Mouse (Mus musculus): ENCODE results near the gene Des. TPM values are rescaled to one million over a fixed set of nuclear protein-coding genes. Genes with fewer than 3 reads are reported as not detected.

Des gene
- polyA plus RNA-seq, 1 experiment: 2,193 TPM

- Histone ChIP-seq H3K4me3 (peak overlapping the region; percentile 84), H3K36me3 (ENCODE audit: control insufficient read depth, insufficient read depth) (peaks cover 8% of the 10 kb centered on the region), H3K27me3 (ENCODE audit: control insufficient read depth, insufficient read depth, insufficient read length) (no peaks in the 10 kb centered on the region), H3ac (ENCODE audit: control insufficient read depth, insufficient read length) (peak overlapping the region; percentile 17), H3K79me2 (ENCODE audit: control insufficient read depth, insufficient read depth) (no peaks in the 10 kb centered on the region), H3K4me2 (ENCODE audit: low read depth) (peak overlapping the region; percentile 77)
- no peak for TF ChIP-seq POLR2A (IDR thresholded peaks at IDR 0.05; ENCODE audit: insufficient read length, low read depth)
- no peak for TF ChIP-seq TCF3 (IDR thresholded peaks at IDR 0.05; ENCODE audit: insufficient read length, low read depth)
- peak in 1 of 3 experiments; percentile 29 for TF ChIP-seq MYOG (IDR thresholded peaks at IDR 0.05; ENCODE audit: control insufficient read depth in 1 of 3, insufficient read depth in 1 of 3, insufficient read length in 2 of 3, low read depth in 2 of 3)
Observed at GRCm38 (mm10) chr1:75316861-75317240, 43.3 kb upstream of the Des start.

- Histone ChIP-seq H3K4me3 (peak within 1 kb of the TSS; percentile 84), H3ac (ENCODE audit: control insufficient read depth, insufficient read length) (peak within 1 kb of the TSS; percentile 17), H3K4me2 (ENCODE audit: low read depth) (peak within 1 kb of the TSS; percentile 87), H3K79me2 (ENCODE audit: control insufficient read depth, insufficient read depth) (no peaks in the 10 kb centered on the region), H3K27me3 (ENCODE audit: control insufficient read depth, insufficient read depth, insufficient read length) (no peaks in the 10 kb centered on the region), H3K36me3 (ENCODE audit: control insufficient read depth, insufficient read depth) (peaks cover 6% of the 10 kb centered on the region)
- TF ChIP-seq TCF3 (IDR thresholded peaks at IDR 0.05; ENCODE audit: insufficient read length, low read depth): no peak
- TF ChIP-seq CEBPB (IDR thresholded peaks at IDR 0.05; ENCODE audit: insufficient read depth, poor library complexity, severe bottlenecking): 0 out of 2 replicates have a peak, but pooled peaks have one; percentile 15
- peak; percentile 79 for TF ChIP-seq POLR2A (IDR thresholded peaks at IDR 0.05; ENCODE audit: insufficient read length, low read depth)
- no peak for TF ChIP-seq TCF12 (IDR thresholded peaks at IDR 0.05; ENCODE audit: insufficient read depth, poor library complexity, severe bottlenecking)
- no peak for TF ChIP-seq MAX (IDR thresholded peaks at IDR 0.05; ENCODE audit: low read depth)
- TF ChIP-seq MYOD1 (IDR thresholded peaks at IDR 0.05; ENCODE audit: control insufficient read depth in 1 of 3, insufficient read length in 2 of 3, low read depth in 2 of 3): no peak
- TF ChIP-seq POLR2AphosphoS2 (IDR thresholded peaks at IDR 0.05; ENCODE audit: insufficient read length, low read depth): peak; percentile 83
- peak; percentile 84 for TF ChIP-seq USF1 (IDR thresholded peaks at IDR 0.05; ENCODE audit: low read depth)
- no peak for TF ChIP-seq MYOG (IDR thresholded peaks at IDR 0.05; ENCODE audit: control insufficient read depth in 1 of 3, insufficient read depth in 1 of 3, insufficient read length in 2 of 3, low read depth in 2 of 3)
- peak; percentile 59 for TF ChIP-seq SRF (IDR thresholded peaks at IDR 0.05; ENCODE audit: control insufficient read depth, insufficient read length, low read depth)
- no peak for TF ChIP-seq REST (IDR thresholded peaks at IDR 0.05; ENCODE audit: insufficient read depth, insufficient read length)
- no peak for TF ChIP-seq E2F4 (IDR thresholded peaks at IDR 0.05; ENCODE audit: insufficient read depth)
Observed at GRCm38 (mm10) chr1:75317241-75318201, 42.6 kb upstream of the Des start, which contains the start of gene Dnpep. Dnpep (minus strand) TSS chr1:75317990.

GRCm38 (mm10) chr1:75318301-75318700 lies 41.8 kb upstream of the Des start:
- H3K4me2 ChIP-seq (ENCODE audit: low read depth): peak overlapping the region; percentile 87
- no peak overlapping the region for H3ac ChIP-seq (ENCODE audit: control insufficient read depth, insufficient read length)
- H3K36me3 ChIP-seq (ENCODE audit: control insufficient read depth, insufficient read depth): no peaks in the 10 kb centered on the region
- no peak overlapping the region for H3K4me3 ChIP-seq
- H3K79me2 ChIP-seq (ENCODE audit: control insufficient read depth, insufficient read depth): no peaks in the 10 kb centered on the region
- no peaks in the 10 kb centered on the region for H3K27me3 ChIP-seq (ENCODE audit: control insufficient read depth, insufficient read depth, insufficient read length)
- TF ChIP-seq POLR2AphosphoS2 (IDR thresholded peaks at IDR 0.05; ENCODE audit: insufficient read length, low read depth) (no peak), E2F4 (IDR thresholded peaks at IDR 0.05; ENCODE audit: insufficient read depth) (no peak), TCF12 (IDR thresholded peaks at IDR 0.05; ENCODE audit: insufficient read depth, poor library complexity, severe bottlenecking) (no peak)

GRCm38 (mm10) chr1:75318736-75319135 lies 41.4 kb upstream of the Des start:
- TF ChIP-seq MAX (IDR thresholded peaks at IDR 0.05; ENCODE audit: low read depth) (no peak), REST (IDR thresholded peaks at IDR 0.05; ENCODE audit: insufficient read depth, insufficient read length) (no peak), SRF (IDR thresholded peaks at IDR 0.05; ENCODE audit: control insufficient read depth, insufficient read length, low read depth) (no peak), MYOG (IDR thresholded peaks at IDR 0.05; ENCODE audit: control insufficient read depth in 1 of 3, insufficient read depth in 1 of 3, insufficient read length in 2 of 3, low read depth in 2 of 3) (no peak), POLR2A (IDR thresholded peaks at IDR 0.05; ENCODE audit: insufficient read length, low read depth) (no peak), TCF3 (IDR thresholded peaks at IDR 0.05; ENCODE audit: insufficient read length, low read depth) (no peak), USF1 (IDR thresholded peaks at IDR 0.05; ENCODE audit: low read depth) (no peak), POLR2AphosphoS2 (IDR thresholded peaks at IDR 0.05; ENCODE audit: insufficient read length, low read depth) (no peak), MYOD1 (IDR thresholded peaks at IDR 0.05; ENCODE audit: control insufficient read depth in 1 of 3, insufficient read length in 2 of 3, low read depth in 2 of 3) (no peak), TCF12 (IDR thresholded peaks at IDR 0.05; ENCODE audit: insufficient read depth, poor library complexity, severe bottlenecking) (no peak)
- Histone ChIP-seq H3K79me2 (ENCODE audit: control insufficient read depth, insufficient read depth) (no peaks in the 10 kb centered on the region), H3K27me3 (ENCODE audit: control insufficient read depth, insufficient read depth, insufficient read length) (no peaks in the 10 kb centered on the region), H3K4me3 (no peak overlapping the region), H3K4me2 (ENCODE audit: low read depth) (no peak overlapping the region), H3ac (ENCODE audit: control insufficient read depth, insufficient read length) (no peak overlapping the region), H3K36me3 (ENCODE audit: control insufficient read depth, insufficient read depth) (no peaks in the 10 kb centered on the region)

- no peaks in the 10 kb centered on the region for H3K27me3 ChIP-seq (ENCODE audit: control insufficient read depth, insufficient read depth, insufficient read length)
- H3K4me3 ChIP-seq: no peak overlapping the region
- TF ChIP-seq SRF (IDR thresholded peaks at IDR 0.05; ENCODE audit: control insufficient read depth, insufficient read length, low read depth) (no peak), POLR2A (IDR thresholded peaks at IDR 0.05; ENCODE audit: insufficient read length, low read depth) (no peak), TCF12 (IDR thresholded peaks at IDR 0.05; ENCODE audit: insufficient read depth, poor library complexity, severe bottlenecking) (no peak), USF1 (IDR thresholded peaks at IDR 0.05; ENCODE audit: low read depth) (no peak), MAX (IDR thresholded peaks at IDR 0.05; ENCODE audit: low read depth) (no peak), REST (IDR thresholded peaks at IDR 0.05; ENCODE audit: insufficient read depth, insufficient read length) (no peak), E2F4 (IDR thresholded peaks at IDR 0.05; ENCODE audit: insufficient read depth) (no peak), MYOD1 (IDR thresholded peaks at IDR 0.05; ENCODE audit: control insufficient read depth in 1 of 3, insufficient read length in 2 of 3, low read depth in 2 of 3) (no peak), CEBPB (IDR thresholded peaks at IDR 0.05; ENCODE audit: insufficient read depth, poor library complexity, severe bottlenecking) (no peak), POLR2AphosphoS2 (IDR thresholded peaks at IDR 0.05; ENCODE audit: insufficient read length, low read depth) (no peak), MYOG (IDR thresholded peaks at IDR 0.05; ENCODE audit: control insufficient read depth in 1 of 3, insufficient read depth in 1 of 3, insufficient read length in 2 of 3, low read depth in 2 of 3) (no peak)
- H3K79me2 ChIP-seq (ENCODE audit: control insufficient read depth, insufficient read depth): no peaks in the 10 kb centered on the region
- H3K4me2 ChIP-seq (ENCODE audit: low read depth): no peak overlapping the region
- H3ac ChIP-seq (ENCODE audit: control insufficient read depth, insufficient read length): no peak overlapping the region
- no peaks in the 10 kb centered on the region for H3K36me3 ChIP-seq (ENCODE audit: control insufficient read depth, insufficient read depth)
Observed at GRCm38 (mm10) chr1:75319166-75319565, 41.0 kb upstream of the Des start.
